Mouse (Mus musculus) lung, adult 2 months (tissue): ENCODE results near the gene Zbtb46.

Experiments
- CTCF ChIP-seq: fragments of 200-500 bp; IDR thresholded peaks from 2 replicates; pipeline ENCODE4 v1.5.1; 2011; ENCODE audit warnings: mild to moderate bottlenecking, low read length, control low read depth; ENCODE audit not compliant: insufficient read depth
- POLR2A ChIP-seq: fragments of 200-500 bp; IDR thresholded peaks from 2 replicates; pipeline ENCODE4 v1.6.1; 2011; ENCODE audit warnings: low read depth, mild to moderate bottlenecking, control low read depth, low read length, borderline replicate concordance; ENCODE audit errors: extremely low read depth

DNA sequence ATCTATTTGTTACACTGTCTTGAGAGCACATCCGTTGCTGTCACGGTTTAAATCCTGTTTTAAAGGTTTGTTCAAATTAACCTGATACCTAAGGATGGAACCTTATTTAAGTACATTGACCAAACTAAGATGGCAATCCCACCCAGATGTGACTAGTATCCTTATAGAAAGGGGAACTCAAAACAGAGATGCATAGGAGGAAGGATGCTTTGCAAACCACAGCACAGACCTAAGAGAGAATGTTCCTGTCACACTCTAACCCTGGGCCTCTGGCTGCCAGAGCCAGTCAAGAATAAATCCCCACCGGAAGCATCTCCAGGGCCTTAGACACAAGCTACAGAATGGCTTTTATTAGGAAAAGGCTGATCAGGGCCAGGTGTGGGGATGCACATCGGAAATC, 21.1 kb downstream of the Zbtb46 start:
- TF ChIP-seq CTCF = no peak
- no peak for TF ChIP-seq POLR2A
